Mouse (Mus musculus) gastrocnemius, postnatal 36 days (tissue): Measurements from ENCODE around the gene Homer3. TPM values are rescaled to one million over a fixed set of nuclear protein-coding genes. Genes with fewer than 3 reads are reported as not detected.
A peak's percentile ranks its signal among the peaks of the same experiment; 100 is the strongest.

Source experiments
- DNase-seq, 2 experiments: peaks; one replicate each; pipeline ENCODE4 v3.0.0; 2022
- intact Hi-C: fragments of 180-260 bp; cut with DNase I; formaldehyde crosslinking; loops from one replicate; pipeline ENCODE4 v1.15.1; 2025
- long read RNA-seq, 2 experiments: library from polyadenylated mRNA; stranded (forward); transcript quantifications; one replicate each; pipeline ENCODE4 v2.0.0; 2021
- total RNA-seq, 2 experiments: library from RNA; stranded (reverse); gene quantifications; 2 replicates each; pipeline ENCODE4 v1.2.3; 2021

The Homer3 gene
- total RNA-seq = 1 to 10 TPM; 3.0 to 4.7 TPM
- long read RNA-seq, experiment 1, partial matches to known transcripts = 0 of 5 reads
- long read RNA-seq, experiment 1, other reads (novel, unspliced or antisense) = 2 of 5 reads
- long read RNA-seq, experiment 2, partial matches to known transcripts = 0 of 7 reads
- long read RNA-seq, experiment 2, other reads (novel, unspliced or antisense) = 6 of 7 reads

- intact Hi-C loops = no loop called here
- DNase-seq = peak; percentile 85 to 92
Observed at GRCm38 (mm10) chr8:70282603-70283135, at the start of gene Homer3. TSS of gene Homer3 (plus strand) at chr8:70282827.

DNA sequence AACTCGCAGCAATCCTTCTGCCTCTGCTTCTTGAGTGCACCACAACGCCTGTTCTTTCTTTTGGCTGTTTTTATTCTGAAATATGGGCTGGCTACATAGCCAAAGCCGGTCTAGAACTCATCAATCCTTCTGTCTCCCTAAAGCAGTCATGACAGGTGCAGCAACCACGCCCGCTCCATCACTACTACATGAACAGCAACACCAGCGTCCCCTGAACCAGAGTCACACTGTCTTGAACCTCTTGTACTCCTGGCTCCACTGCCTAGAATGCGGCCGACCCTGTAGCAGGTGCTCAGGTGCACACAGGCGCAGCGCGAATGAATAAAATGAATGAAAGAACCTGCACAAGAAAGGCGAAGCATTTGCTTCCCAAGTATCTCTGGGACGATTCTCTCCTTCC, 49.0 kb upstream of the Homer3 start:
- DNase-seq = no peak
- intact Hi-C loops = loop anchor here (5.0 kb wide), 1 partner anchor 36 kb away; no protein-coding TSS in a partner anchor

DNA sequence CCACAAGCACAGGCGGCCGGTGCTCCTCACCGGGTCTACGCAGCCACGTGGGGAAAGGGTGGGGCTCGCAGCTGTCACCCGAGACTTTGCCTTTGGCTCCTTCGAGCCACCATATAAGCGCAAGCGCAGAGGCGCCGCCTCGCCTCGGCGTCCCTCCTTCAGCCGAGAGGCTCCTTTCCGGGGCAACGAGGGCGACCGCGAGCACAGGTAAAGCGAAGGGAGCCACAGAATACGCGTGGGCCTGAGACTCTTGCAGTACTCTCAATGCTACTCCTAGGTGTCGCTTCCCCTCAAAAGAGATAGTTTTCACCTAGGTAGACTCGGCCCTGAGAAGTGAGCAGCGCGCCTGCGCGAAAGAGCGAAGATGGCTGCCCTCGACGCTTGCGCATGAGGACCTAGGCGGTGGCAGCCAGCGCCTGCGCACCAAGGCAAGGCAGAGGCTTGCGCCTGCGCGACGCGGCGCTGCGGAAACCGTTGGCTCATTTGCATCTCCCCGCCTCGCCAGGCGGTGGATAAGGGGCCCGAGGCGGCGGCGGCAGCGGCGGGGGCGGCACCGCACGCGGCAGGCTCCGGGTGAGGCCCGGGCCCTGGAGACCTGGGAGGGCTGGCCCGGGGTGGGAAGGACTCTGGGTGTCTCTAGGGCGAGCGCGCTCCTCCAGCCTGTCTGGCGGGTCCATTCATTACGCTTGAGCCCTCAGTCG, 48.4 kb upstream of the Homer3 start, which contains the start of the genes Sugp2 and Armc6:
TSS of gene Sugp2 (plus strand) at position 147 of the 701 bp plus-strand sequence.
TSS of gene Armc6 (minus strand) at position 387 of the 701 bp plus-strand sequence.
- intact Hi-C loops = loop anchor here (5.0 kb wide), 1 partner anchor 37 kb away; no protein-coding TSS in a partner anchor
- peak; percentile 89 to 93 for DNase-seq

DNA sequence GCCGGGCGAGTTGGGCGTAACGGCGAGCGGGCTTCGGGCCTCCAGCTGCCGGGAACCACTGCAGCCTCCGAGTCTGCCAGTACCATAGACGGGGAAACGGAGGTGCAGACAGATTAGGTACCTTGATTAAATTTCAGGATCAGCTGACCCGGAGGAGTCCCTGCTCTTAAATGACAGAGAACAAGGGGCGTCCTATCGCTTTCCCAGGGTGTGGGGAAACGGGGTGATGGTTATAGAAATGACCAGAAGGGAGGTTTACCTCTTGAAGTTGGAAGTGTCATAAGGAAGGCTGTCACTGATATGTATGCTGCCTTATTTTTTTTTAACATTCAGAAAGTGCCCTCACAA, 47.9 kb upstream of the Homer3 start:
- intact Hi-C loops = loop anchor here (5.0 kb wide), 1 partner anchor 37 kb away; no protein-coding TSS in a partner anchor
- DNase-seq = no peak

GRCm38 (mm10) chr8:70237842-70238241, 44.8 kb upstream of the Homer3 start:
- intact Hi-C loops = no loop called here
- DNase-seq = no peak

GRCm38 (mm10) chr8:70240642-70241041, 42.0 kb upstream of the Homer3 start:
- DNase-seq = no peak
- intact Hi-C loops = no loop called here

DNA sequence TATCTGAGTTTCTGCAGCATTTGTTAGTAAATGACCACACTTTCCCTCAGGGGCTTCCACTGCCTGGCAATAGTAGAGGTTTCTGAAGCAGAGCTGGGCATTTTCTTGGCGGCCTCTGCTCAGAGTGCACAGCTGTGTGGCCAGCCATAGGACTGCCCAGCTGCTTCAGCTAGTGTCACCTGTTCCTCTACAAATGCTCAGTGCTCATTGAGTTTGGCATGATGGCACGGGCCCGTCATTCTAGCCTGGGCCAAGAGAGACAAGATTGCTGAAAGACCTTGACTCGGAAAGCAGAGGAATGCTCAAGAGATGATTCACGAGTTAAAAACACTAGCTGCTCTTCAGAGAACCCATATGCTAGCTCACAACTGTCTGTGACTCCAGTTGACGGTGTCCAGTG, 36.0 kb upstream of the Homer3 start:
- intact Hi-C loops = no loop called here
- no peak for DNase-seq

GRCm38 (mm10) chr8:70247841-70248240, 34.8 kb upstream of the Homer3 start:
- DNase-seq = no peak
- intact Hi-C loops = no loop called here

DNA sequence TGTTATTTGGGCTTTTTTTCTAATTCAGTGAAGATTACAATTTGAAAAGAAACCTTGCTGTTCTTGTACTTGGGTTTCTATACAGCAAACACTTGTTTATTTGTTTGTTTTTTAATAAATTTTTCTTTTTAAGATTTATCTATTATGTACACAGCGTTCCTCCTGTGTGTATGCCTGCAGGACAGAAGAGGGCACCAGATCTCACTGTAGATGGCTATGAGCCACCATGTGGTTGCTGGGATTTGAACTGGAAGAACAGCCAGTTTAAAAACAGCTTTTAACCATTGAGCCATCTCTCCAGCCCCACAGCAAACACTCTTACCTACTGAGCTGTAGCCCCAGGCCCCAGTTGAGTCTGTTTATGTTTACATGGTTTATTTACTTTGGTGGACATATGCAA, 28.0 kb upstream of the Homer3 start:
- intact Hi-C loops = no loop called here
- no peak for DNase-seq

- intact Hi-C loops = no loop called here
- DNase-seq = no peak
Observed at GRCm38 (mm10) chr8:70257456-70257855, 25.2 kb upstream of the Homer3 start.

- DNase-seq = no peak
- intact Hi-C loops = no loop called here
Observed at GRCm38 (mm10) chr8:70258600-70258999, 24.0 kb upstream of the Homer3 start.

DNA sequence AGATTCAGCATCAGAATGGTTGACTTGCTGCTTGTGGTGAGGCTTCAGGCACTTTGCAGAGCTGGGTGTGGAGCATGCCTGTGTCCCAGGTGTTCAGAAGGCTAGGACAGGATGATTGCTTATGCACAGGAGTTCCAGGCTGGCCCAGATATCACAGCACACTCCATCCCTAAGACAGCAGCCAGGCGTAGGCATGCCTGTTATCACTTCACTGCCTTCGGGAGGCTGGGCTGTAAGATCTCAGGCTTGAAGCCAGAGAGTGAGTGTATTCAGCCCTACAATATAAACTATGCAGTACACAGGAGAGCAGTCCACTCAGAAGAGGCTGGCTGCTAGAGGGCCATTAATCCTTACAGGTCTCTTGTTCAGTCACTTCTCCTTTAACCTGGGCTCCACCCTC, 23.6 kb upstream of the Homer3 start:
- DNase-seq = no peak

GRCm38 (mm10) chr8:70267674-70268073, 15.0 kb upstream of the Homer3 start:
- intact Hi-C loops = no loop called here
- DNase-seq = no peak

More for the DNA sequence above, 23.6 kb upstream of the Homer3 start:
- intact Hi-C loops = no loop called here

- intact Hi-C loops = no loop called here
- DNase-seq = no peak
Observed at GRCm38 (mm10) chr8:70268311-70268710, 14.3 kb upstream of the Homer3 start.

DNA sequence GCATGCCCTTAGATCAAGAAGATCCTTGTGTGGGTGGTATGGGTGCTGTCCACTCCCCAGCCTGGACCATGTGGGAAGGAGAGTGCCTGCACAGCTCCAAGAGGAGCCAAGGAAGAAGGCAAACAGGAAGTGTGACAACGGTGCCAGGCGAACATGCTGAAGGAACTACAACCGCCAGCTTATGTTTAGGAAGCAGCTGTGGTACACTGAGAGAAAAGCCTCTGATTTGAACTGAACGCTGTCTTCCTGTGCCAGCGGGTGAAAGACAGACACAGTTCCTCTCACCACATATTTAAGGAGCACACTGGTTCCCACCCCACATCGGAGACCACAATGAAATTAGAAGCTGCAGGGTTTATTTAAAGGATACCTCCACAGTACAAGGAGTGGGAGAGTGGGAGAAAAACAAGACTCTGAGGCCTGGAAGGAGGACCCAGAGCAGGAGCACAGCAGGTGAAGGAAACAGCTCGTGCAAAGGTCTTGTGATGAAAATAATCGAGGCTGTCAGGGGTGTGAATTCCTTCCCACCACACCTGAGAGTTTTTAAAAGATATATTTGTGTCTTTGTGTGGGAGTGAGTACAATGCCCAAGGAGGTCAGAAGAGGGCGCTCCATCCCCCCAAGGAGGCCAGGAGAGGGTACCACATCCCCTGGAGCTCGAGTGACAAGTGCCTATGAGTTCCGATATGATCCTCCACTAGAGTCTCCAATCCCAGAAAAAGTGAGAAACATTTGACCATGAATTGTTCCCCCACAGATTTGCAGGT, 13.6 kb upstream of the Homer3 start:
- intact Hi-C loops = no loop called here
- DNase-seq = no peak

DNA sequence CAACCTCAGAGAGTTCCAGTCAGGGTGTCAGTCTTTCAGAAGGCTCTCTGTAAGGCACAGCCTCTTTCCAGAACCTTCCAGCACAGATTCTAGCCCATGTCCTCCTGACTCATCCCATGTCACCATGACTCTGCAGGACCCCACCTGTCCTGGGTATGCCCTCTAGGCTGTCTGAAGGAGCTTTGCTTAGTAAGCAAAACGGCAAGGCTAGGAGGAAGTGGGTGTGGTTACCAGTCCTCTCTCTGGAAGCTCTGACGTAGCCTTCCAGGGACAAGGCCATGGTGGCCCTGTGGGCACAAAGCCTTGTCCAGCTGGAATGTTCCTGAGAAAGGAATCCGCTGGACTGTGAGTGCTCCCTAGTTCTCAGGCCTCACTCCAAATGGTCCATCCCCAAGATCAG, 9.7 kb upstream of the Homer3 start:
- DNase-seq = no peak
- intact Hi-C loops = no loop called here

DNA sequence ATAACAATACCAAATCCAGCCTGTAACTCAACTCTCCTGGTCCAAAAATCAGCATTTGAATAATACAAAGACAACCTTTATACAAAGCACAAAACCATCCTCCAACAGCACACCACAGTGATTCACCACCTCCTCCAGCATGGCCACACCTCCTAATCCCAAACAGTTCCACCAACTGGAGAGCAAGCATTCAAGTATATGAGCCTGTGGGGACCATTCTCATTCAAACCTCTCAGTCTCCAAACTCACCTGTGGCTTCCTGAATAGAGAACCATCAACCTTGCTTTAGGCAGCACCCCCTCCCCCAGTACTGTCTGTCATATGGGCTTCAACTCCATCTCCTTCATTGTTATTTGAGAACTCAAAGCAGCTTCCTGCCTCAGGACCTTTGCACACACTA, 8.3 kb upstream of the Homer3 start:
- intact Hi-C loops = no loop called here
- no peak for DNase-seq

- no peak for DNase-seq
- intact Hi-C loops = no loop called here
Observed at GRCm38 (mm10) chr8:70276476-70276875, 6.2 kb upstream of the Homer3 start.

DNA sequence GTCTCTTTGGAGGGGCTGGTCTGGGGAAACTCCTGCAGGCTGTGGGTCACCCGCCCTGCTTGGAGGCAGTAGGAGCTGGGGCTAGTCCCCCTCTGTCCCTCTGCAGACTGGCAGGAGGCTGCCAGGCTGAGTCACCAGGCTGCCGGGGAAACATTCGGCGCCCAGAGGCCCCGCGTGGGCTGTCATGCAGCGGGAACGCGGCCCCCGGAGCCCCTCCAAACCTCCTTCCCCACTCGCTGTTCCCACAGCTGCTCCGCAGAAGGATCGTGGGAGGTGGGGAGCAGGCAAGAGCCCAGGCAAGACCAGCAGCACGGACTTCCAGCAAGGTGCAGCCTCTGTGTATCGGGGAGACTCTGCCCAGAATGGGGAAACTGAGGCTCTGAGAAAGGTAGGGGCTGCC, 4.5 kb upstream of the Homer3 start:
- intact Hi-C loops = no loop called here

GRCm38 (mm10) chr8:70279266-70279665, 3.4 kb upstream of the Homer3 start:
- intact Hi-C loops = no loop called here
- no peak for DNase-seq

More for the DNA sequence above, 4.5 kb upstream of the Homer3 start:
- DNase-seq = no peak

DNA sequence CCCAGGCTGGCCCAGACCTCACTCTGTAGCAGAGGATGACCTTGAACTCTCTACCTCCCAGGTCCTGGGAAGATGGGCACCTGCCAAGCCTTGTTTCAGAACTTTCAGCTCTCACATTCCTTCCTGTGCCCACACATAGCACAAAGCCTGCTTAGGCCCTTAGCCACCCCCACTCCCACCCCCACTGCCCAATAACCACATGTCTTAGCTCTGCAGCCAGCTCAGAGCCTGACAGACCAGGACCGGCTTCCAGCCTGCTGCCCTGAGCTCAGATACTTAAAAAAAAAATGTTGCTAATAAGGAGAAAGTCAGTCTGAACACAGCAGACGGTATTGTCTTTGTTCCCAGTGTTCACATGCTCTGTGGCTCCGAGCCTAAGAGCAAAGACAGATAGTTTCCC, 1.6 kb upstream of the Homer3 start:
- intact Hi-C loops = no loop called here
- DNase-seq = no peak
